Mouse (Mus musculus) hindbrain, embryonic 13.5 days (tissue): ENCODE measurements around the gene Cib1. TPM values are rescaled to one million over a fixed set of nuclear protein-coding genes. Genes with fewer than 3 reads are reported as not detected.

Experiments
- ATAC-seq: fragments of 200-750 bp; cut with Nextera tagmentation; 2 replicates; pipeline ENCODE4 v1.8.0; 2017; ENCODE audit warnings: moderate TSS enrichment; ENCODE audit not compliant: low FRiP score
- H3K27ac ChIP-seq: fragments of 300-500 bp; sonication (generic); 2 replicates; pipeline ENCODE4 v1.5.1; 2015; ENCODE audit warnings: inconsistent platforms, mild to moderate bottlenecking, moderate library complexity
- H3K27me3 ChIP-seq: fragments of 300-500 bp; sonication (generic); 2 replicates; pipeline ENCODE4 v1.6.1; 2015; ENCODE audit warnings: mild to moderate bottlenecking, inconsistent platforms
- H3K36me3 ChIP-seq: fragments of 300-500 bp; sonication (generic); 2 replicates; pipeline ENCODE4 v1.6.1; 2015; ENCODE audit warnings: mild to moderate bottlenecking, inconsistent platforms
- H3K4me1 ChIP-seq: fragments of 300-500 bp; sonication (generic); replicated peaks from 2 replicates; pipeline ENCODE4 v1.6.1; 2015; ENCODE audit warnings: inconsistent platforms
- H3K4me2 ChIP-seq: fragments of 300-500 bp; sonication (generic); 2 replicates; pipeline ENCODE4 v1.6.1; 2015; ENCODE audit warnings: inconsistent platforms, mild to moderate bottlenecking, moderate library complexity
- H3K4me3 ChIP-seq: fragments of 300-500 bp; sonication (generic); 2 replicates; pipeline ENCODE4 v1.5.1; 2015; ENCODE audit warnings: mild to moderate bottlenecking, inconsistent platforms
- H3K9ac ChIP-seq: fragments of 300-500 bp; sonication (generic); 2 replicates; pipeline ENCODE4 v1.6.1; 2015; ENCODE audit warnings: mild to moderate bottlenecking, inconsistent platforms
- H3K9me3 ChIP-seq: fragments of 300-500 bp; sonication (generic); 2 replicates; pipeline ENCODE4 v1.6.1; 2016; ENCODE audit warnings: inconsistent platforms
- WGBS: fragments of 180-500 bp; shearing (Covaris S2); methylation state at CpG from one replicate; pipeline ENCODE4 v1.1.7; 2015; 5-methylcytosine and 5-hydroxymethylcytosine counted together
- polyA plus RNA-seq: library from polyadenylated mRNA; unstranded; fragments of >200 nt; fragmentation: Nextera tagmentation; extraction: Ambion mirVana; gene quantifications from 2 replicates; pipeline ENCODE4 v1.2.1, GENCODE M21; 2015

Cib1 gene
- polyA plus RNA-seq, 1 experiment from 2014 or later = 38.1 TPM

DNA sequence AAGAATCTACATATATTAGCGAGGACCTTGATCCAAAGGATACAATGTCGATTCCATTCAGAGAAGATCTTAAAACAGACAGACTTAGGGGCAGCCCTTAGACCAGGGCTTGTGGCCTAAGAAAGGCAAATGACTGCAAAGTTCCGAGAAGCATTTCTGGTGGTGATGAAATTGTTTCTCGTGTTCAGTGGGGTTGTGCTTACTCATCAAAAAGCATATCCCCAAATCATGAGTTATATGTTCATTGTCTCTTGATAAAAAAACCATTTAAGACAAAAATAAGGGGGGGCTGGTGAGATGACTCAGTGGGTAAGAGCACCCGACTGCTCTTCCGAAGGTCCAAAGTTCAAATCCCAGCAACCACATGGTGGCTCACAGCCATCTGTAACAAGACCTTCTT lies 53.3 kb downstream of the Cib1 start:
- Histone ChIP-seq H3K9ac (no peak overlapping the region), H3K9me3 (no peaks in the 10 kb centered on the region), H3K4me3 (no peak overlapping the region), H3K27me3 (no peaks in the 10 kb centered on the region), H3K4me2 (no peak overlapping the region), H3K27ac (no peak overlapping the region), H3K4me1 (no peaks in the 10 kb centered on the region), H3K36me3 (no peaks in the 10 kb centered on the region)
- 92% methylated on average over 6 of the region's 6 CpGs for WGBS
- no peak for ATAC-seq

DNA sequence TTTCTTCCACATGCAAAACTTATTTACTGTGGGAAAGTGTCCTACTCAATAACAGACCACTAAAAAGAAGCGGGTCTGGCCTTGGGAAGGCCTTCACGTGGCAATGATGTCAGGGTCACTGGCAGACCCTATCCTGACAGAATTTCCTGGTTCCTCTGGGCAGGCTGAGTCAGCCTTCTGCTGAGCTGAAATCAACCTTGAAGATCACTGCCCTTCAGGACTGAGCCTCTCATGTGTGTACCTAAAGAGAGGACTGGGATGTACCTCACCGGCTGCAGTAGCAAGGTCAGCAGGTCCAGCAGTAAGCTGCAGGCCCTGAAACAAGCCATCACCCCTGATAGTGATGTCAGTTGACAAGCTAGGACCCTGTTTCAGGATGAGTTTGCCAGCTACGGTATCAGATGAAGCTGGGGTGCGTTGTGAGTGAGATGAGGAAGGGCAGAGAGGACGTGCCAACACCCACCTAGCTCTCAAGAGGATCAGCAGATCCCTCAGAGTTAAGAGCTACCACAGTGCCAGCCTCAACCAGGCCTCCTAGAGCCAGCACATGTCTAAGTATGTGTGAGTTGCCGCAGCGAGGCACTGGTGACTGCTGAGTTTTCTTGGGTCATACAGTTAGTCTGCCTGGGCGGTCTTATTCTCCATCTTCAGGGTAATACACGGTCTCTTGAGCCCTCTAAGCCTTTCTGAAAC lies 54.4 kb downstream of the Cib1 start:
- ATAC-seq = no peak
- Histone ChIP-seq H3K9ac (no peak overlapping the region), H3K27ac (no peak overlapping the region), H3K4me2 (no peak overlapping the region), H3K4me1 (no peaks in the 10 kb centered on the region), H3K27me3 (no peaks in the 10 kb centered on the region), H3K36me3 (no peaks in the 10 kb centered on the region), H3K9me3 (no peaks in the 10 kb centered on the region), H3K4me3 (no peak overlapping the region)
- 92% methylated on average over 10 of the region's 10 CpGs for WGBS

DNA sequence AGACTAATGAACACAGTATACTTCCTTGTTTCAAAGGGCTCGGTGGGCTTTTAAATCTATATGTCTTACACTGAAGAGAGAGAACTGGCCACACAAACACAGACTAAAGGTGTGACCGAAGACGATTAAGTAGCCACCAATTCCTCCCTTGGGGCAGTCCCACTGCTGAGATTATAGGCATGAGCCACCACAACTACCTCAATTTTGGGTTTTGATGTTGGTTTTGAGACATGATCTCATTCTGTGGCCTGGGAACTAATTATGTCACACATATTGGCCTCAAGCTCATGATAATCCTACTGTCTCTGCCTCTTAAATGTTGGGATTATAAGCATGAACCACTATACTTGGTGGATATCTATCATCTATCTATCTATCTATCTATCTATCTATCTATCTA lies 55.2 kb downstream of the Cib1 start:
- no peak overlapping the region for H3K9ac ChIP-seq
- ATAC-seq = no peak

More for the DNA sequence above, 55.2 kb downstream of the Cib1 start:
- no peaks in the 10 kb centered on the region for H3K4me1 ChIP-seq
- H3K27me3 ChIP-seq = no peaks in the 10 kb centered on the region
- H3K4me2 ChIP-seq = no peak overlapping the region
- H3K4me3 ChIP-seq = no peak overlapping the region
- no peaks in the 10 kb centered on the region for H3K9me3 ChIP-seq
- 96% methylated on average over 3 of the region's 3 CpGs for WGBS
- H3K27ac ChIP-seq = no peak overlapping the region
- H3K36me3 ChIP-seq = no peaks in the 10 kb centered on the region

Other genes starting within 250 kb of the Cib1 start
- gene Zfp710, start 208.0 kb downstream of the Cib1 start, polyA plus RNA-seq = 18.3 and 18.5 TPM in 2 replicates
- 237 and 256 TPM in 2 replicates for gene Idh2, start 117.4 kb downstream of the Cib1 start, polyA plus RNA-seq
- 23.9 and 26.5 TPM in 2 replicates for gene Sema4b, start 46.0 kb downstream of the Cib1 start, polyA plus RNA-seq
- 4.1 and 5.3 TPM in 2 replicates for gene Gdpgp1, start 52 bp upstream of the Cib1 start, polyA plus RNA-seq
- gene Ttll13, start 13.6 kb upstream of the Cib1 start, polyA plus RNA-seq = 1.7 and 2.1 TPM in 2 replicates
- gene Ngrn, start 28.4 kb upstream of the Cib1 start, polyA plus RNA-seq = 60.3 and 62.3 TPM in 2 replicates
- gene Vps33b, start 36.8 kb upstream of the Cib1 start, polyA plus RNA-seq = 21.8 and 23.4 TPM in 2 replicates
- gene Prc1, start 61.6 kb upstream of the Cib1 start, polyA plus RNA-seq = 43.5 and 46.8 TPM in 2 replicates
- gene Rccd1, start 91.6 kb upstream of the Cib1 start, polyA plus RNA-seq = 14.5 and 16.1 TPM in 2 replicates
- 55.5 and 61.5 TPM in 2 replicates for gene Unc45a, start 108.2 kb upstream of the Cib1 start, polyA plus RNA-seq
- gene Hddc3, start 110.3 kb upstream of the Cib1 start, polyA plus RNA-seq = 19.6 and 21.4 TPM in 2 replicates
- 20.8 and 23.4 TPM in 2 replicates for gene Man2a2, start 138.6 kb upstream of the Cib1 start, polyA plus RNA-seq
- 6.1 and 6.9 TPM in 2 replicates for gene Fes, start 155.1 kb upstream of the Cib1 start, polyA plus RNA-seq
- gene Furin, start 172.6 kb upstream of the Cib1 start, polyA plus RNA-seq = 4.0 and 4.7 TPM in 2 replicates